Mouse (Mus musculus): ENCODE measurements around the gene Pex12.

DNA sequence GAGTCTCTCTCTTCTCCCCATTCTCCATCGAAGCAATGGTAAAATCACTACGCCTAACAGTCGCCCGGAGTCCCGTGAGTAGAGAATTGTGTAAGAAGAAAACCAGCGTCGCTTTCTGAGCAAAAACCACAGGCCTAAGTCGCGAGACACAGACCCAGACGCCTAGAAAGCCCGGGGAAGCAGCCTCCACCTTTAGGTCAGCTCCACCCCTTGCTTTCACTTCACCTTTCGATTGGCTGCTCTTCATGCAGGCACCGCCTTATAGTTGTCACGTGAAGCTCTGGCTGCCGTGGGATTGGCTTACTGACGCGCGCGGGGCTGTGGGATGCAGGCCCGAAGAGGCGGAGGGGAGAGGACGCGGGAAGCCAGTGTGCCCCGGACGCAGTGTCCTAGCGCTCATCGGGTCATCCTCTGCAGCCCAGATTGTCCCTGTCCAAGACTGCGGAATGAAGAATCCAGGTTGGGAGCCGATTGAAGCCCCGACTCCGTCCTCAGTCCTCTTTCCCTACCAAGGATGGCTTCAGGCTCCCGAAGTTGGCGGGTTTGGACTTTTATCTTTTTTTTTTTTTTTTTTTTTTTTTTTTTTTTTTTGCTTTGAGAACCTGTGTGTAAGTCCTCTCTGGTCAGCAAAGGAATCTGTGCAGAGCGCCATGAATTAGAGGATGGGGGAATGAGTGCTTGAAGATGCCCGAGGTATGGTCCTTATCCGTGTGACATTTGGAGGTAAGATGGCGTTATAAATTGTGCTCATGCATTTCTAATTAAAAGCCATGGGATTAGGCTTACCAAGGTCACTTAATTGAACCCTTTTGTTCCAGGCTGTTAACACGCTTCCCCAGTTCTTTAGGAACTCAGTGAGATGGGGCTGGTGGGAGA lies 10.8 kb downstream of the Pex12 start:
- TF ChIP-seq CTCF (IDR thresholded peaks at IDR 0.05; ENCODE audit: low read depth) (no peak), EP300 (IDR thresholded peaks at IDR 0.05; ENCODE audit: low read depth) (no peak)
